Mouse (Mus musculus) liver, adult 2 months (tissue): ENCODE data around the gene Spin2d.
"Not testable (repeated sequence)": the region's sequence is repeated elsewhere in the genome, so short reads cannot be mapped to it uniquely, and the experiment has no call there.

Experiments used
- CTCF ChIP-seq: fragments of 200-500 bp; IDR thresholded peaks from 2 replicates; pipeline ENCODE4 v1.5.1; 2011; ENCODE audit warnings: low read depth, low read length, control low read depth
- POLR2A ChIP-seq: fragments of 200-500 bp; IDR thresholded peaks from 2 replicates; pipeline ENCODE4 v1.6.1; 2011; ENCODE audit warnings: low read length, control low read depth; ENCODE audit not compliant: insufficient read depth; ENCODE audit errors: extremely low read depth

DNA sequence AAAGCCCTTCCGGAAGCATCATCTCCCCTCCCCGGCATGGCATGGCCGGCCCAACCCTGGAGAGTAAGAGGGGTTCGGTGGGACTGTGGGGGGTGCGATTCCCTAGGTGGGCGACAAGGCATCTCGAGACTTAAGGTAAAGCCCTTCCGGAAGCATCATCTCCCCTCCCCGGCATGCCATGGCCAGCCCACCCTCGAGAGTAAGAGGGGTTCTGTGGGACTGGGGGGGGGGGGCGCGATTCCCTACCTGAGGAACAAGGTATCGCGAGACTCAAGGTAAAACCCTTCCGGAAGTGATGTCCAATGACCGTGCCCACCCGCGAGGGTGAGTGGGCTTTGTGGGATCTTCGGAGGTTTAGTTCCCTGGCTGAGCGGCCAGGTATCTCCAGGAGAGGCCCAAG lies 28.3 kb downstream of the Spin2d start, which contains the start of gene Xlr5b:
- not testable (repeated sequence) for TF ChIP-seq POLR2A, CTCF
